Mouse (Mus musculus): ENCODE data around the gene Eppin. TPM values are rescaled to one million over a fixed set of nuclear protein-coding genes. Genes with fewer than 3 reads are reported as not detected.
"Not testable (repeated sequence)": the region's sequence is repeated elsewhere in the genome, so short reads cannot be mapped to it uniquely, and the experiment has no call there.

Eppin gene
- not detected in 2 replicates for total RNA-seq (2015)
- total RNA-seq (2017): not detected in 2 replicates

- ATAC-seq (ENCODE audit: poor library complexity, severe bottlenecking): no peak
Observed at GRCm38 (mm10) chr2:164593494-164593893, at the start of gene Eppin. Eppin (minus strand) TSS chr2:164593594.

DNA sequence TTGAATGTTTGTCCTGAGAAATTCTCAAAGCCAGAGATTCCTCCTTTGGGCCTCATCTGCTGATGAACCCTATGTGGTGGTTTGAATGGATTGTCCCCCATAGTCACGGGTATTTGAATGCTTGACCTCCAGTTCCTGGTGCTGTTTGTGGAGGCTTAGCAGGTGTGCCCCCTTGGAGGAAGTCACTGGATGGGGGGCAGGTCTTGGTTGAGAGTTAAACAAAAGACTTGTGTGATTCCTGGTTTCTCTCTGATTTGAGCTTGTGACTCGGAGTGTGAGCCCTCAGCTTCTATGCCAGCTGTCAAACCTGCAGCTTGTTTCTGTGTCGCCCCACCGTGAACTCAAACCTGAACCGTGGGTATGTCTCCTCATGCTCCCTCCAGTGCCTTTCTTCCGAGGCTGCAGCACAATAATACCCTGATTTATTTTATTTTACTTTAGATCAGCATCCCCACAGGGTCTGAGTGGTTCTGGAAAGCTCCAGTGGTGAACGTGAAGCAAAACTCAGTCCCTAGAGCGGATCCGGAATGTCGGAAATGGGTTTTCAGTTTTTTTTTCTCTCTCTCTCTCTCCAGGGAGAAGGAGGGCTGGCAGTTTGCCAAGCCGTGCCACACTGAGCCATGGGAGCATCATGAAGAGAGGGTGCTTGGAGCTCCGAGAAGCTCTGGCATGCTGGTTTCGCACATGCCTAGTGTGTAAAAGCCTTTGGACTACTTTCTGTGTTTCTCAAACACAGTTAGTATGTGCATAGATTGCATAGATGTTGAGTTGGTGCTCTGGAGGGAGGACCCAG is 48.7 kb upstream of the Eppin start:
- ATAC-seq (ENCODE audit: poor library complexity, severe bottlenecking): no peak

DNA sequence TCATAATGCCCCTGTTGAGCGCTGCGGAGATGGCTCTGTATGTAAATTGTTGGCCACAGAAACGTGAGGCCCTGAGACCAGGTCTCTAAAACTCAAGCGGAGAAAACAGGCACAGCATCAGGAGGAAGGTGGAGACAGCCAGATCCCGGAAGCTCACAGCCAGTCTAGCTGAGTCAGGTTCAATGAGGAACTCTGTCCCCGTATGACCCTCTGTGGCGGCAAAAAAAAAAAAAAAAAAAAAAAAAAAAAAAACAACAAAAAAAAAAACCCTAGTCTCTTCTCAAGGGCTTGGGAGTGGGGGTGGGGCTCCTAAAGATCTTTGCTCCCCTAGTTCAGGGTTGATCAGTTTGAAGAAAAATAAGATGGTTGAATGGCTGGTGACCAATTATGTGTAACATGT is 47.7 kb upstream of the Eppin start:
- peak; percentile 100 for ATAC-seq (ENCODE audit: poor library complexity, severe bottlenecking)

DNA sequence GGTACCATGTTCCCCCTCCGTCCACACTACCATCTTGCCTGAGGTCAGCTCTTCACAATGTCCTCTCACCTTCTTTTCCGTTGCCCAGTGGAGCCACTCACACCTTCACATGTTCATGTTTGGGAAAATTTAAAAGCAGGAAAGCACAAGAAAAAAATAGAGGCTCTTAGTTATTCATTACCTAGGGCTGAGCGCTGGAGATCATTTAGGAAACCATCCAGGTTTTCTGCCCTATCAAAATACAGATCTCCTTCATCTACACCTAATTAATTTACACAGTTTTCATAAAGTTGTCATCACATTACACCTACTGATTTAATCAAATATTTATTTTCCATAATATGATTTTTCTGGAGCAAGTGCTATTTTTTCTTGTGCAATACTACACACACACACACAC is 45.3 kb upstream of the Eppin start, which contains the start of gene Wfdc16:
Wfdc16 (minus strand) TSS at position 101 of the 400 bp plus-strand sequence.
- ATAC-seq (ENCODE audit: poor library complexity, severe bottlenecking): no peak

- peak; percentile 52; the same call in 1 of the 2 replicates for ATAC-seq (ENCODE audit: poor library complexity, severe bottlenecking)
Observed at GRCm38 (mm10) chr2:164635266-164635665, 41.9 kb upstream of the Eppin start.

DNA sequence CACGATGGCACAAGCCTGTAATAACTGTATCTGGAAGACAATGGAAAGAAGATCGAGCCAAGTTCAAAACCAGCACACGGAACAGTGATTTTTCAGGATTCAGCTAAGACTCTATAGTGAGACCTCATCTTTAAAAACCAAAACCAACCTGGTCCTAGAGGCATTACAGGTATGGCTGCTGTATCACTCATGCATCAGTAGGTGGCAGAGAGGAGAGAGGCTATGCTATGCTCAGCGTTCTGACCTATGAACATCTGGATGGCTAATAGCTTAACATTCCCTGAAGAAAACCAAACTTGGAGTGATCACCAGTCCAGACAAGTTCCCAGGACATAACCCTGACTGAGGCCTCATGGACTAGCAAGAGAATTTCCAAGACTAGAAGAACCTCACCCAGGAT is 28.4 kb upstream of the Eppin start:
- no peak for ATAC-seq (ENCODE audit: poor library complexity, severe bottlenecking)

- no peak for ATAC-seq (ENCODE audit: poor library complexity, severe bottlenecking)
Observed at GRCm38 (mm10) chr2:164619050-164619449, 25.7 kb upstream of the Eppin start.

- ATAC-seq (ENCODE audit: poor library complexity, severe bottlenecking): no peak
Observed at GRCm38 (mm10) chr2:164615386-164615785, 22.0 kb upstream of the Eppin start.

DNA sequence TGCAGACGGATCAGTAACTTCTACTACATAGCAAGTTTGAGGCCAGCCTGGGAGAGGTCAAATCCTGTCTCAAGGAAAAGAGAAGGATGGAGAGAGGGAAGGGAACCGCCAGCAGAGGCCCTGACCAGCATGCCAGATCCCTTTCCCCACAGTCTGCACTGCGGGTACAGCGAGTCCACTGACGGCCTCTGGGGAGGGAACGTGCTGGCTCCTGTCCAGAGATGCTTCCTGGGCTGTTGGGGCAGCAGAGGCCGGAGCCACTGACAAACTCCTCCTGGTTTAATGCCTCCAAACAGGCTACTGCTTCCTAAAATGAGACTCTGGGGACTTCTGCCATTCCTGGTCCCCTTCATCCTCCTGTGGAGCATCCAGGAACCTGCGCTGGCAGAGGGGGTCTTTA is 20.1 kb upstream of the Eppin start, which contains the start of the genes Wfdc6b and Wfdc8:
Wfdc6b (plus strand) TSS at position 52 of the 400 bp plus-strand sequence.
Wfdc8 (minus strand) TSS at position 156 of the 400 bp plus-strand sequence.
- not testable (repeated sequence) for ATAC-seq (ENCODE audit: poor library complexity, severe bottlenecking)

- ATAC-seq (ENCODE audit: poor library complexity, severe bottlenecking): no peak
Observed at GRCm38 (mm10) chr2:164608781-164609180, 15.4 kb upstream of the Eppin start.

- no peak for ATAC-seq (ENCODE audit: poor library complexity, severe bottlenecking)
Observed at GRCm38 (mm10) chr2:164604411-164604810, 11.0 kb upstream of the Eppin start.

DNA sequence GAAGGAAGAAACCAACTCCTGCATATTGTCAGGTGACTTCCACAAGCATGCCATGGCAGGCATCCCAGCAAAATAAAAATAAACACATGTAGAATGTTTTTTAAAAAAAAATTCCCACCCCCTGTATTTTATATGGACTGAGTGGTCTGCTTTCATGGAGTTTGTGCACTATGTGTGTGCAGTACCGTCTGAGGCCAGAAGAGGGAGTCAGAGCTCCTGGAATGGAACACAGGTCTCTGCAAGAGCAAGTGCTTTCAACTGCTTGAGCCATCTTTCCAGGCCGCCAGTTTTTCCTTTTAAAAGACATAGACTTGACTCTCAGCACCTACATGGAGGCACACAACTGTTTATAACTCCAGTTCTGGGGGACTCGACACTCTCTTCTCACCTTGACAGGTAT is 10.1 kb upstream of the Eppin start:
- no peak for ATAC-seq (ENCODE audit: poor library complexity, severe bottlenecking)

GRCm38 (mm10) chr2:164600179-164600578 is 6.8 kb upstream of the Eppin start:
- no peak for ATAC-seq (ENCODE audit: poor library complexity, severe bottlenecking)

- ATAC-seq (ENCODE audit: poor library complexity, severe bottlenecking): peak; percentile 59
Observed at GRCm38 (mm10) chr2:164592014-164592413, 1.4 kb downstream of the Eppin start.

- not testable (repeated sequence) for ATAC-seq (ENCODE audit: poor library complexity, severe bottlenecking)
Observed at GRCm38 (mm10) chr2:164585025-164585725, 8.2 kb downstream of the Eppin start, which contains the start of gene Wfdc6a. Wfdc6a (minus strand) TSS chr2:164585447.

- not testable (repeated sequence) for ATAC-seq (ENCODE audit: poor library complexity, severe bottlenecking)
Observed at GRCm38 (mm10) chr2:164573359-164573758, 20.0 kb downstream of the Eppin start, which contains the start of gene Spint3. Spint3 (minus strand) TSS chr2:164573459.

DNA sequence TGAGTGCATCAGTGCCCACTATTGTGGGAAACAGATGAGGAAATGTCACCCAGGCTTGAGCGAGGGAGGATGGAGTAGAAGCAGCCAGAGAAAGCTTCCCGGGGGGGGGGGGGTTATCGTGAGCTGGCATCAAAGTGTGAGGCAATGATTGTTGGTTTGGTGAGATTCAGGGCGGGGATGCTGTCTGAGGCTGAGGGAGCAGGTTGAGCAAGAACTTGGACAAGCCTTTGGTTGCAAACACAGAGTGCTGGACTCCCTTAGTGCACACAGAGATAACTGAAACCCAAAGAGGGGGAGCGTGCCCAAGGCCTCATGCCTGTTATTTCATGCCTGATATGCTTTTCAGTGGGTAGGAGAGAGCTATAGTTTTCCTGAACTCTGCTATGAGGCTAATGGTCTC is 25.9 kb downstream of the Eppin start:
- peak; percentile 52 for ATAC-seq (ENCODE audit: poor library complexity, severe bottlenecking)

GRCm38 (mm10) chr2:164566997-164567396 is 26.4 kb downstream of the Eppin start:
- ATAC-seq (ENCODE audit: poor library complexity, severe bottlenecking): no peak

DNA sequence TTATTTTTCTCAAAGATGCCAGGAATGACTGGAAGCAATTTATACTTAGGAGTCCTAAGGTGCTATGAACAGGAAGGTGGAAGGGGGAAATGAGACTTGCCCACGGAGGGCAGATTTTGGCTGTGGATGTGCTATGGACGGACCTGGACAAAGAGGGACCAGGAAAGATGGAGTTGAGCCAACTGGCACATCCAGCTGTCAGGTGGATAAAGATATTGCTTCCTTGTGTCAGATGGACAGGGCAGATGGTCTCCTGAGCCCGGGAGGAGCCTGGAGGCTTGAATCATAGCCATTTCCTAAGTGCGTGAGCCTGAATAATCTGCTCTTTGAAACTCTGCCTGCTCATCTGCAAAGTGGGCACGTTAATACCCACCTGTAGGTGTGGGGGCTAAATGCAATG is 29.0 kb downstream of the Eppin start:
- no peak for ATAC-seq (ENCODE audit: poor library complexity, severe bottlenecking)

GRCm38 (mm10) chr2:164563339-164564038 is 29.9 kb downstream of the Eppin start:
- peak; percentile 43; the same call in 1 of the 2 replicates for ATAC-seq (ENCODE audit: poor library complexity, severe bottlenecking)

Data from megakaryocyte, adult 5-6 weeks (primary cell).